Mouse (Mus musculus): ENCODE results near the gene Cops7a. TPM values are rescaled to one million over a fixed set of nuclear protein-coding genes. Genes with fewer than 3 reads are reported as not detected.

Cops7a gene
- polyA plus RNA-seq (2016; fragmentation: Nextera tagmentation; extraction: Ambion mirVana): 173 and 178 TPM in 2 replicates

- Histone ChIP-seq H3K36me3 (peaks cover 35% of the 10 kb centered on the region), H3K27ac (peak within 1 kb of the TSS; percentile 98), H3K9me3 (no peaks in the 10 kb centered on the region), H3K4me1 (peaks cover 27% of the 10 kb centered on the region), H3K27me3 (ENCODE audit: insufficient read depth, poor library complexity, severe bottlenecking) (no peaks in the 10 kb centered on the region), H3K4me3 (peak within 1 kb of the TSS; percentile 87)
- peak; percentile 95 for DNase-seq (ENCODE audit: low spot score)
- under 1% methylated on average over 68 of the region's 68 CpGs for WGBS
These were observed at the start of gene Cops7a for GRCm38 (mm10) chr6:124965088-124965719. Gene Cops7a (minus strand): TSS chr6:124965538.

- Histone ChIP-seq H3K4me1 (peaks cover 21% of the 10 kb centered on the region; the same call in 1 of the 2 replicates), H3K27me3 (ENCODE audit: insufficient read depth, poor library complexity, severe bottlenecking) (0 out of 2 replicates have a peak, but pooled peaks cover under 1% of the 10 kb centered on the region), H3K4me3 (peak overlapping the region; percentile 90), H3K36me3 (peaks cover 25% of the 10 kb centered on the region), H3K27ac (peak overlapping the region; percentile 99), H3K9me3 (no peaks in the 10 kb centered on the region)
- peak; percentile 93 for DNase-seq (ENCODE audit: low spot score)
- under 1% methylated on average over 69 of the region's 78 CpGs for WGBS
These were observed 44.1 kb upstream of the Cops7a start for GRCm38 (mm10) chr6:125009181-125010073.

DNA sequence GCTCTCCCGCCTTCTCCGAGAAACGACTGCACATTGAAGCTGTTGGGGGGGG lies 43.6 kb upstream of the Cops7a start, which contains the start of gene Zfp384:
Gene Zfp384 (plus strand): TSS at position 17 of the 52 bp plus-strand sequence.
- no peaks in the 10 kb centered on the region for H3K9me3 ChIP-seq
- peak within 1 kb of the TSS; percentile 99 for H3K27ac ChIP-seq
- 0% methylated on average over 3 of the region's 3 CpGs for WGBS
- 0 out of 2 replicates have a peak, but pooled peaks cover 4% of the 10 kb centered on the region for H3K27me3 ChIP-seq (ENCODE audit: insufficient read depth, poor library complexity, severe bottlenecking)
- peak within 1 kb of the TSS; percentile 90 for H3K4me3 ChIP-seq
- H3K4me1 ChIP-seq: peaks cover 26% of the 10 kb centered on the region
- H3K36me3 ChIP-seq: peaks cover 21% of the 10 kb centered on the region; the same call in 1 of the 2 replicates
- DNase-seq (ENCODE audit: low spot score): no peak

DNA sequence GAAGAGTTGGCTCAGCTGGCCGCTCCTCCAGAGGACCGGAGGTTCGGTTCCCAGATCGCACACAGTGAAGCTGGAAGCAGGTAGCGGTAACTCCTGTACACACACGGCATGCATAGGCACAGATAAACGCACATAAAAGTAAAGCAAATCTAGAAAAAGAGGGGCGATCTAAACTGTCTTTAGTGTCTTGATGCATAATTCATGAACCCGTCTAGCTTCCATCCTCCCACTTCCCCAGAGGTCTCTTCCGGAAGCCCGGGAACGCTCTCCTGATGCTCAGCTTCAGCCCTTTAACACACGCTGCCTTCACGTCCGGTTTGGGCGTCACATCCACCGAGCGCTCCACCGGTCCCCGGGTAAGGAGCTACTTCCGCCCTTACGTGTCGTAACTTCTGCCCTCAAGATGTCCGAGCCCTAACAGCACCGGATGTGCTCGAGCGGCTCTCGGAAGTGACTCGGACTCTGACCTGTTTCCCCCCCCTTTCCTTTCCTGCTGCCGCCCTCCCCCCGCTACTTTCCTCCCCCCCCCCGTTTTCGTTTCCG lies 43.3 kb upstream of the Cops7a start:
- DNase-seq (ENCODE audit: low spot score): peak; percentile 100
- WGBS: under 1% methylated on average over 34 of the region's 34 CpGs

GRCm38 (mm10) chr6:125008060-125008459 lies 42.7 kb upstream of the Cops7a start:
- DNase-seq (ENCODE audit: low spot score): no peak
- H3K27me3 ChIP-seq (ENCODE audit: insufficient read depth, poor library complexity, severe bottlenecking): peaks cover 12% of the 10 kb centered on the region
- peaks cover 12% of the 10 kb centered on the region; the same call in 1 of the 2 replicates for H3K36me3 ChIP-seq
- 39% methylated on average over 13 of the region's 13 CpGs for WGBS
- peaks cover 31% of the 10 kb centered on the region for H3K4me1 ChIP-seq
- no peaks in the 10 kb centered on the region for H3K9me3 ChIP-seq
- peak overlapping the region; percentile 99 for H3K27ac ChIP-seq
- H3K4me3 ChIP-seq: peak overlapping the region; percentile 90

More for the DNA sequence above, 43.3 kb upstream of the Cops7a start:
- Histone ChIP-seq H3K27ac (peak overlapping the region; percentile 99), H3K27me3 (ENCODE audit: insufficient read depth, poor library complexity, severe bottlenecking) (peaks cover 6% of the 10 kb centered on the region), H3K4me3 (peak overlapping the region; percentile 90), H3K9me3 (no peaks in the 10 kb centered on the region), H3K36me3 (peaks cover 18% of the 10 kb centered on the region; the same call in 1 of the 2 replicates), H3K4me1 (peaks cover 28% of the 10 kb centered on the region)

- H3K4me3 ChIP-seq: no peak overlapping the region
- 35% methylated on average over 3 of the region's 3 CpGs for WGBS
- no peaks in the 10 kb centered on the region for H3K36me3 ChIP-seq
- no peaks in the 10 kb centered on the region for H3K9me3 ChIP-seq
- H3K27me3 ChIP-seq (ENCODE audit: insufficient read depth, poor library complexity, severe bottlenecking): peaks cover 41% of the 10 kb centered on the region
- H3K4me1 ChIP-seq: peaks cover 29% of the 10 kb centered on the region
- DNase-seq (ENCODE audit: low spot score): no peak
- H3K27ac ChIP-seq: no peak overlapping the region
These were observed 39.7 kb upstream of the Cops7a start for GRCm38 (mm10) chr6:125005086-125005485.

GRCm38 (mm10) chr6:125003706-125004105 lies 38.4 kb upstream of the Cops7a start:
- no peaks in the 10 kb centered on the region for H3K9me3 ChIP-seq
- DNase-seq (ENCODE audit: low spot score): no peak
- WGBS: 24% methylated on average over 3 of the region's 3 CpGs

DNA sequence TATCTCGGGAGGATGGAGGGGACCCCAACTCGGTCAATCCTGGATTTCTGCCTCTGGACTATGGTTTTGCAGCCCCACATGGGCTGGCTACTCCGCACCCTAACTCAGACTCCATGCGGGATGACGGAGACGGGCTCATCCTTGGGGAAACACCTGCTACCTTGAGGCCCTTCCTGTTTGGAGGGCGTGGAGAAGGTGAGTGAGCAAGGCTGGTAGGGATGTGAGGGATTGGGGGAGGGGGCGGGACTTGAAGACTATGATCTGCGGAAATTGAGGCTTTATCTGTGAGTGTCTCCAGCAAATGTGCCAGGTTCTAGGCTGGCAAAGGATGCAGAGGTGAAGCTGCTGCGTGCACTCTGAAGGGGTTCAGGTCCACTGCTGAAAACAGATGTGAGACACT lies 34.2 kb upstream of the Cops7a start:
- 24% methylated on average over 10 of the region's 10 CpGs for whole genome bisulfite sequencing
- no peak overlapping the region for H3K27ac ChIP-seq
- no peaks in the 10 kb centered on the region for H3K9me3 ChIP-seq
- H3K4me1 ChIP-seq: peaks cover 35% of the 10 kb centered on the region
- DNase-seq (ENCODE audit: low spot score): no peak
- no peaks in the 10 kb centered on the region for H3K36me3 ChIP-seq
- H3K4me3 ChIP-seq: no peak overlapping the region
- H3K27me3 ChIP-seq (ENCODE audit: insufficient read depth, poor library complexity, severe bottlenecking): peaks cover 97% of the 10 kb centered on the region

More at GRCm38 (mm10) chr6:125003706-125004105, 38.4 kb upstream of the Cops7a start:
- peaks cover 55% of the 10 kb centered on the region for H3K27me3 ChIP-seq (ENCODE audit: insufficient read depth, poor library complexity, severe bottlenecking)
- 0 out of 2 replicates have a peak overlapping the region, but pooled peaks have one; percentile 27 for H3K4me3 ChIP-seq
- H3K4me1 ChIP-seq: peaks cover 25% of the 10 kb centered on the region
- H3K27ac ChIP-seq: no peak overlapping the region
- H3K36me3 ChIP-seq: no peaks in the 10 kb centered on the region

GRCm38 (mm10) chr6:124999091-124999490 lies 33.8 kb upstream of the Cops7a start:
- 39% methylated on average over 13 of the region's 14 CpGs for whole genome bisulfite sequencing
- H3K36me3 ChIP-seq: no peaks in the 10 kb centered on the region

DNA sequence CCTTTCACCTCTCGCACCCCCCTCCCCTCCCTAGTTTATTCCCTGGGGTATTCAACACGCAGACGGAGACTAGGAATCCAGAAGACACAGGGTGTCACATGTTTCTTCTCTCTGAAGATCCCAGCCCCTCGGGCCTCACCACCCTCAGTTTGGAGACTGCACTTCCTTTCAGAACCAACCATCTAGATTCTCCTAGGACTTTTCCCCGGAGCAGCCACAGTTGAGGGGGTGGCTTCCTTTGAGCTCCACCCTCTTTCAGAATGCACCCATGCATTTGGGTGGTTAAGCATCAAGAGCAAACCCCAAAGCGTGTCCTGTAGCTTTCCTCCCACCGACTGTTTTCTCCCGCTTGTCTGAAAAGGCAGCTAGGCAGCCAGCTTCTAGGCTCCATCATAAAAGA lies 32.7 kb upstream of the Cops7a start:
- Histone ChIP-seq H3K27me3 (ENCODE audit: insufficient read depth, poor library complexity, severe bottlenecking) (peaks cover 99% of the 10 kb centered on the region), H3K9me3 (no peaks in the 10 kb centered on the region), H3K27ac (no peak overlapping the region), H3K36me3 (no peaks in the 10 kb centered on the region), H3K4me1 (peaks cover 29% of the 10 kb centered on the region), H3K4me3 (no peak overlapping the region)
- no peak for DNase-seq (ENCODE audit: low spot score)
- WGBS: 5% methylated on average over 8 of the region's 8 CpGs

More at GRCm38 (mm10) chr6:124999091-124999490, 33.8 kb upstream of the Cops7a start:
- H3K4me1 ChIP-seq: peaks cover 32% of the 10 kb centered on the region
- peaks cover 97% of the 10 kb centered on the region for H3K27me3 ChIP-seq (ENCODE audit: insufficient read depth, poor library complexity, severe bottlenecking)
- no peak overlapping the region for H3K4me3 ChIP-seq
- no peak for DNase-seq (ENCODE audit: low spot score)
- no peaks in the 10 kb centered on the region for H3K9me3 ChIP-seq
- no peak overlapping the region for H3K27ac ChIP-seq

DNA sequence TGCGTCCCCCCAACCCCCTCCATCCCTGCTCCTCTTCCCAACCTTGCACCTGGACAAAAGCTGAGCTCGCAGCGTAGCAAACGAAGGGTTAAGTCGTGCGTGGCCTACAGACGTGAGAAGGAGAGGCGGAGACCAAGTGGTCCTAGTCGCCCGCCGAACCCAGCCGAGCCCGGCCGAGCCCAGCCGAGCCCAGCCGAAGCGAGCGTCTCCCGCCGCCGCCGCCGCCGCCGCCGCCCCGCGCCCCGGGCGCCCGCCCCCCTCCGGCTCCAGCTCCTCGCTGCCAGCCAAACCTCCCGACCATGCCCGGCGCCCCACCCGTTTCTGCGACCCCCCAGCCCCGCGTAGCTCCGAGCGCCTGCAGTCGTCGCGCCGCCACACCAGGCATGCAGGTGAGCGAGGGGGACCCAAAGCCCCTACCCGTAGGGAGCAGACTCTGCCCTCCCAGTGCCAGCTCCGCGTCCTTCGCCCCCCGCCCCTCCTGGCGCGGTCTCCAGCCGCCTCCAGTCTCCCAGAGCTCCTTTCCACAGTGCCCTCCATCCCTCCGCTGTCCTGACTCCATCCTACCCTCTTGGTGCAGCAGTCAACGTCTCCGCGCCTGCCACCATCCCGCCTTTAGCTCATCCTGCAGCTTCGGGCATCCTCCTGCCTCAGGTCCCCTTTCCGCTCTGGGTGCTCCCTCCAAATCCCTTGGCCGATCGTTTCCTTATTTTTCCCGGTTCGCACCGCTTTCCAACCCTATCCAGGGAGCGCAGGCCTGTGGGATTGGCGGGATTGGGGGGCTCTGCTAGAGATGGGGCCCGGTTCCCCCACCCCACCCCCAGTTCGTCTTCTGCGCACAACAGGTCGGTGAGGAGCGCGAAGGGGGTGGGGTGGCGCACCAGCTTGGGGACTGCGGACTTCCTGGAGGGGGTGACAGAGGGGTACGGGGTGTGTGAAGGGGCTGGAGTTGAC lies 31.5 kb upstream of the Cops7a start, which contains the start of gene Pianp:
Gene Pianp (plus strand): TSS at position 144 of the 951 bp plus-strand sequence.
- H3K27ac ChIP-seq: peak within 1 kb of the TSS; percentile 69
- H3K4me1 ChIP-seq: peaks cover 37% of the 10 kb centered on the region
- no peak for DNase-seq (ENCODE audit: low spot score)
- WGBS: under 1% methylated on average over 62 of the region's 78 CpGs
- peak within 1 kb of the TSS; percentile 72 for H3K4me3 ChIP-seq
- no peaks in the 10 kb centered on the region for H3K9me3 ChIP-seq
- peaks cover 96% of the 10 kb centered on the region for H3K27me3 ChIP-seq (ENCODE audit: insufficient read depth, poor library complexity, severe bottlenecking)
- H3K36me3 ChIP-seq: no peaks in the 10 kb centered on the region

DNA sequence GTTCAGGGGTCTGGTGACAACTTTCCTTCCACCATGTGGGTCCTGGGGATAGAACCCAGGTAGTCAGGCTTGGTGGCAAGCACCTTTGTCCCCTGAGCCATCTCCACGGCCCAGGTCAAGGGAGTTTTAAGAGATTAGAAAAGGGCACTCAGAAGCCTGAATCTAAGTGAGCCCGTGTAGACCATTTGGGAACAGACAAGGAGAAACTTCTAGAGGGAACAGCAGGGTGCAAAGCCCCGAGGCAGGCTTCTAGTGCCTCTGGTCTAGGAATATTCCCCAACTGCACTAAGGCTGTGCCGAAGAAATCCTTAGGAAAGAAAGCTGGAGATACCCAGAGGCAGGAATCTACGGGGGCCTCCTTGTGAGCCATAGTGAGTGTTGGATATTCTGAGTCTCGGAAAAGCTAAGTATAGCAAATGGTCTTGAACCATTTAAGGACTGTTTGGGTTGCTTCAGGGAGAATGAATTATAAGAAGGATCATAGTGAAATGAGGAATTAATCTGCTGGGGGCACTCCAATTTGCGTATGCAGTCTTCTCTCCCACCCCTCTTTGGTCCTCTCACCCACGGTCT lies 30.6 kb upstream of the Cops7a start:
- Histone ChIP-seq H3K4me1 (peaks cover 37% of the 10 kb centered on the region), H3K4me3 (0 out of 2 replicates have a peak overlapping the region, but pooled peaks have one; percentile 72)
- whole genome bisulfite sequencing: 45% methylated on average over 8 of the region's 8 CpGs

More for the DNA sequence above, 30.6 kb upstream of the Cops7a start:
- Histone ChIP-seq H3K9me3 (no peaks in the 10 kb centered on the region), H3K27me3 (ENCODE audit: insufficient read depth, poor library complexity, severe bottlenecking) (peaks cover 91% of the 10 kb centered on the region), H3K36me3 (no peaks in the 10 kb centered on the region), H3K27ac (no peak overlapping the region)
- DNase-seq (ENCODE audit: low spot score): peak; percentile 51
